Mouse (Mus musculus) forebrain, embryonic 12.5 days (tissue): ENCODE data around the gene Zfp609. TPM values are rescaled to one million over a fixed set of nuclear protein-coding genes. Genes with fewer than 3 reads are reported as not detected.

Source experiments
- ATAC-seq: fragments of 200-750 bp; cut with Nextera tagmentation; 2 replicates; pipeline ENCODE4 v1.8.0; 2017; ENCODE audit warnings: moderate TSS enrichment; ENCODE audit not compliant: low FRiP score
- H3K27ac ChIP-seq: fragments of 300-500 bp; sonication (generic); 2 replicates; pipeline ENCODE4 v1.5.1; 2016; ENCODE audit warnings: mild to moderate bottlenecking
- H3K27me3 ChIP-seq: fragments of 300-500 bp; sonication (generic); 2 replicates; pipeline ENCODE4 v1.6.1; 2016; ENCODE audit warnings: mild to moderate bottlenecking
- H3K36me3 ChIP-seq: fragments of 300-500 bp; sonication (generic); replicated peaks from 2 replicates; pipeline ENCODE4 v1.6.1; 2016; ENCODE audit warnings: mild to moderate bottlenecking
- H3K4me1 ChIP-seq: fragments of 300-500 bp; sonication (generic); 2 replicates; pipeline ENCODE4 v1.6.1; 2016
- H3K4me2 ChIP-seq: fragments of 300-500 bp; sonication (generic); 2 replicates; pipeline ENCODE4 v1.6.1; 2016; ENCODE audit warnings: mild to moderate bottlenecking, moderate library complexity
- H3K4me3 ChIP-seq: fragments of 300-500 bp; sonication (generic); replicated peaks from 2 replicates; pipeline ENCODE4 v1.5.1; 2016; ENCODE audit warnings: mild to moderate bottlenecking
- H3K9ac ChIP-seq: fragments of 300-500 bp; sonication (generic); 2 replicates; pipeline ENCODE4 v1.6.1; 2016; ENCODE audit warnings: mild to moderate bottlenecking
- H3K9me3 ChIP-seq: fragments of 300-500 bp; sonication (generic); 2 replicates; pipeline ENCODE4 v1.6.1; 2016
- WGBS: fragments of 180-500 bp; shearing (Covaris S2); methylation state at CpG from one replicate; pipeline ENCODE4 v1.1.7; 2016; 5-methylcytosine and 5-hydroxymethylcytosine counted together
- polyA plus RNA-seq: library from polyadenylated mRNA; unstranded; fragments of >200 nt; fragmentation: Nextera tagmentation; extraction: Ambion mirVana; gene quantifications from 2 replicates; pipeline ENCODE4 v1.2.1, GENCODE M21; 2016

Zfp609 gene
- polyA plus RNA-seq, 1 experiment from 2014 or later, result 13.1 TPM

DNA sequence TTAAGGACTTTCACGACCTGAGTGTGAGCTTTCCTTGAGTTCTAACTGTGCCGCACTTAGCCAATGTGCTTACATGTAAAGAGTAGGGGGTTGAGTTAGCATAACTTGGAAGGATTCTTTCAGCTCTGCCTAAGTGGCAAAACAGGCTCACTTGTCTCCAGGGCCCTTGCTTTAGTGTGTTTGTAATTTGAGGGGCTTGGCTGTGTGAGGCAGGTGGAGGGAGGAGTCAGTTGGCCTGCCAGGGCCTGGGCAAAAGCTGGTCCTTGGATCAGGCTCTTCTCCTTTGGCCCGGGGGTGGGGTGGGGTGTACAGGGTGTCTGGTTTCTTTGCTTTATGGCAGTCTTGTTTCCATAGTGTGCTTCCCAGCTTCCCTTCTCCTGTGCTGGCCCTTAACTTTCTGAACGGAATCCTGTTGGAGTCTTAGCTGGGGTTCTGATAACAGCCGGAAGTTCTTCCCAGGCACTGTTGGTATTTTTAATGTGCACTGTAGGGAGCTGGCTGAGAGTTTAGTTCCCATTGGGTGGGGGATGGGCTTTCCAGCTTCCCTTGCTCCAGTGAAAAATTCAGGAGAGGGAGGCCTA, 148.1 kb downstream of the Zfp609 start:
- H3K9me3 ChIP-seq, result no peaks in the 10 kb centered on the region
- H3K36me3 ChIP-seq, result peaks cover 5% of the 10 kb centered on the region; the same call in 1 of the 2 replicates
- no peaks in the 10 kb centered on the region for H3K27me3 ChIP-seq
- ATAC-seq, result no peak
- peak overlapping the region; percentile 84 for H3K4me2 ChIP-seq
- WGBS, result 30% methylated on average over 5 of the region's 5 CpGs
- H3K4me3 ChIP-seq, result peak overlapping the region; percentile 27
- H3K27ac ChIP-seq, result peak overlapping the region; percentile 65; the same call in 1 of the 2 replicates
- peak overlapping the region; percentile 36 for H3K9ac ChIP-seq
- peaks cover 61% of the 10 kb centered on the region for H3K4me1 ChIP-seq

DNA sequence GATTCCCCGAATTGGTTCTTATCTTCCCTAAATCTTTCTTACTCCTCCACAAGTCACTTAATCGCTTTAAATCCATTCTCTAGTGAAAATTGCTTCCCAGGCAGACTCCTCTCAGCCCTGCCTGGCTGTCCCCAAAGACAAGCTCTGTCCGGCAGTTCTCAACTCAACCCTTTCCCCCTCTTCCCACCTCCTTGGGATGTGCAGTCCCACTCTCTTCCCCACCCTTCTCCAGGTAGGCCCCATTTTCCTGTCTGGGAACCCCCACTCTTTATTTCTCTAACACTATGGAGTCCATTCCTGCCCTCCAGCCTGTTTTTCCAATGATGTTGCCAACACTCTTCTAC, 150.3 kb downstream of the Zfp609 start:
- Histone ChIP-seq H3K9me3 (no peaks in the 10 kb centered on the region), H3K36me3 (peaks cover 5% of the 10 kb centered on the region; the same call in 1 of the 2 replicates), H3K27me3 (no peaks in the 10 kb centered on the region), H3K4me2 (peak overlapping the region; percentile 84), H3K27ac (peak overlapping the region; percentile 65; the same call in 1 of the 2 replicates), H3K4me3 (peak overlapping the region; percentile 80), H3K9ac (peak overlapping the region; percentile 91), H3K4me1 (peaks cover 52% of the 10 kb centered on the region)
- WGBS, result 1% methylated on average over 3 of the region's 3 CpGs
- ATAC-seq, result peak; percentile 16; the same call in 1 of the 2 replicates

- Histone ChIP-seq H3K27ac (peak overlapping the region; percentile 65), H3K4me2 (peak overlapping the region; percentile 84), H3K4me3 (peak overlapping the region; percentile 80), H3K4me1 (peaks cover 49% of the 10 kb centered on the region), H3K9me3 (no peaks in the 10 kb centered on the region), H3K27me3 (no peaks in the 10 kb centered on the region), H3K9ac (peak overlapping the region; percentile 91), H3K36me3 (peaks cover 5% of the 10 kb centered on the region; the same call in 1 of the 2 replicates)
- ATAC-seq, result peak; percentile 99
- 0% methylated on average over 39 of the region's 51 CpGs for WGBS
Observed at GRCm38 (mm10) chr9:65676358-65677118, 150.8 kb downstream of the Zfp609 start.

DNA sequence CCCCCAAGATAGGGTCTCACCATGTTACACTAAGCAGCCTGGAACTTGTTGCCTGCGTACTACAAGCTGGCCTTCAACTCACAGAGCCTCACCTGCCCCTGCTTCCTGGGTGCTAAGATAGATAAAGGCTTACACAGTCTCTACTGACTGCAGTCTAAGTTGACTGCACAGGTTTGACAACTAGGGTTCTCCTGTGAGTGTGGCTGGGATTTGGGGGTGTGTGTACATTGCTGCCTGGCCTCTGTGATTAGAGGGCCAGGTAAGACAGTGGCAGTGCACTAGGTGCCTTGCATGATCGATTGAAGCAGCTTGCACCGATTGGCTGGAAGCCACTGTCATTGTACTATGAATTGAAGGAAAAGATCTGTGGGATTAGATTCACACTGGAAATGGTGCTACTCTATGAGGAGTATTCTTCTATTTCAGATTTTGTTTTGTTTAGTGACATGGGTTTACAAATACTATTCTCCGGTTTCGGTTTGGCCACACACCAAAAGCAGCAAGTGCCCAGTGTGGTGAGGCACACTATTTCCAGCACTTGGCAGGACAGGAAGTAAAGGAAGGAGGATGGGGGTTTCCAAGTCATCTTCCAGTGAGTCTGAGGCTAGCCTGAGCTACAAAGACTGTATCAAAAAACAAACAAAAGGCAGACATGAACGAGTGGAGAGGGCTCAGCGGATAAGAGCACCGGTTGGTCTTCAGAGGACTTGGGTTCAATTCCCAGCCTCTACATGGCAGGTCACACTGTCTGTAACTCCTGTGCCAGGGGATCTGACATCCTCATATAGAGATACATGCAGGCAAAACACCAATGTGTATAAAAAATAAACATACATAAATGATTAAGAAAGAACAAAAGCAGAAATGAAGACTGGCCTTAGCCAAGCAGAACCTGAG, 151.7 kb downstream of the Zfp609 start:
- peak; percentile 69; the same call in 1 of the 2 replicates for ATAC-seq
- H3K4me1 ChIP-seq, result peaks cover 43% of the 10 kb centered on the region
- H3K4me3 ChIP-seq, result peak overlapping the region; percentile 80
- 59% methylated on average over 8 of the region's 8 CpGs for WGBS
- peak overlapping the region; percentile 84 for H3K4me2 ChIP-seq
- no peaks in the 10 kb centered on the region for H3K27me3 ChIP-seq
- peaks cover 4% of the 10 kb centered on the region; the same call in 1 of the 2 replicates for H3K36me3 ChIP-seq
- peak overlapping the region; percentile 63; the same call in 1 of the 2 replicates for H3K27ac ChIP-seq
- peak overlapping the region; percentile 91 for H3K9ac ChIP-seq
- H3K9me3 ChIP-seq, result no peaks in the 10 kb centered on the region

DNA sequence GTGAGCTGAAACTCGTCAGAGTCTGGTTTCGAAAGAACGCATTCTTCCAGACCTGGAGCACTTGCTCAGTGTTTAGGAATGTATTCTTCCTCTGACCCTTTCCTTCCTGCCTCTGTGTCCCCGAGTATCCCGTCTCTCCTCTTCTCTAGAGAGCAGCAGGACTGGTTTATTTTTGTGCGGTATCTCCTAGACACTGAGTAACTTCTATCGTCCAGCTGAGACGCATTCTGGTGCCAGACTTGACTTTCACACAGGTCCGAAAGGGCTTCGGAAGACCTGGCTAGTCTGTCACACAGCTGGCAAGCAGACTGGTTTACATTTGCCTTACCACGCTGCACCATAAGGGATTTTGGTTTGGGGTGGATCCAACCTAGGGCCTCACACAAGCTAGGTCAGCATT, 154.4 kb downstream of the Zfp609 start:
- no peaks in the 10 kb centered on the region for H3K36me3 ChIP-seq
- no peak overlapping the region for H3K4me2 ChIP-seq
- peaks cover 17% of the 10 kb centered on the region for H3K4me1 ChIP-seq
- ATAC-seq, result no peak
- no peak overlapping the region for H3K9ac ChIP-seq
- WGBS, result 77% methylated on average over 11 of the region's 11 CpGs
- H3K4me3 ChIP-seq, result no peak overlapping the region
- H3K27me3 ChIP-seq, result no peaks in the 10 kb centered on the region
- no peak overlapping the region for H3K27ac ChIP-seq
- no peaks in the 10 kb centered on the region for H3K9me3 ChIP-seq

DNA sequence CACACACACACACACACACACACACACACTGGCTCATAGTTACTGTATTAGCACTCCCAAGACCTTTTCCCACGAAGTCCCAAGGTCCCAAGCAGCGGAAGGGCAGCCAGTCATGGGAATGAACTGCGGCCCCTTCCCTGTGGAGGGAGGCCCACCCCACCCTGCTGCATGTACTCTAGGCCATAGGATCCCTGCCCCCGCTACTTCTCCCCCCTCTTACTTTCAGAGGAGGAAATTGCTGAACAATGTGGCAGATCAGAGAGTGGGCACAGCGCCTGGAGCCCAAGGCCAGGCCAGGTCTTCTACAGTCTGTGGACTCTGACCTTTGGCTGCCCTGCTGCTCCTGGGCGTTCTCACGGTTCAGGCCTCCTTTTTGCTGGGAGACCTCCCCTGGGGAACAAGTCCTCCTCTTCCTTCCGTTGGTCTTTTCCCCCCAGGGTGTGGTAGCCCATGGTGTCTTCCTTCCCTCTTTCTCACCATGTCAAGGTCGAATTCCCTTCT, 155.9 kb downstream of the Zfp609 start:
- Histone ChIP-seq H3K27me3 (no peaks in the 10 kb centered on the region), H3K27ac (no peak overlapping the region), H3K4me3 (no peak overlapping the region), H3K36me3 (no peaks in the 10 kb centered on the region), H3K4me1 (peaks cover 7% of the 10 kb centered on the region; the same call in 1 of the 2 replicates), H3K9ac (no peak overlapping the region), H3K9me3 (no peaks in the 10 kb centered on the region), H3K4me2 (no peak overlapping the region)
- ATAC-seq, result no peak
- 58% methylated on average over 9 of the region's 9 CpGs for WGBS

DNA sequence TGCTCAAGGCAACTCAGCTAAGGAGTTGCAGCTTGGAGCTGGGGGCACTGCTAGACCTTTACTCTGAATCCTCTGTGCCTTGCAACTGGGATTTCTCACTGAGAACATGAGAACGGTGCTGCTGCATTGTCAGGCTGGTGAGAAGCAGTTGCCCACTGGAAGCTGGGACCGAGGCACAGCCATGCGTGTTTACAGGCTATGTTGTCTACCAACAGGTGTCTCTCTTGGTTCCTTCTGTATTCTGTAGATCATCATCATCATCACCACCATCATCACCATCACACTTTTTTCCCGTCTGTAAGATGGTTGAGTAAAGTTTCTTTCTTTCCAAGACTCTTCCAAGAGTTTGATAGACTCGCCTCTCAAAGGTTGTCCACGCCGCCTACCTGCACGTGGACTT, 159.7 kb downstream of the Zfp609 start, which contains the start of gene Oaz2:
Gene Oaz2 (plus strand): TSS at position 301 of the 400 bp plus-strand sequence.
- H3K4me1 ChIP-seq, result 0 out of 2 replicates have a peak, but pooled peaks cover 2% of the 10 kb centered on the region
- H3K9me3 ChIP-seq, result no peaks in the 10 kb centered on the region
- no peaks in the 10 kb centered on the region for H3K27me3 ChIP-seq
- WGBS, result 96% methylated on average over 8 of the region's 8 CpGs
- no peak within 1 kb of the TSS for H3K9ac ChIP-seq
- no peaks in the 10 kb centered on the region for H3K36me3 ChIP-seq
- no peak within 1 kb of the TSS for H3K27ac ChIP-seq
- H3K4me2 ChIP-seq, result no peak within 1 kb of the TSS
- no peak within 1 kb of the TSS for H3K4me3 ChIP-seq
- no peak for ATAC-seq

DNA sequence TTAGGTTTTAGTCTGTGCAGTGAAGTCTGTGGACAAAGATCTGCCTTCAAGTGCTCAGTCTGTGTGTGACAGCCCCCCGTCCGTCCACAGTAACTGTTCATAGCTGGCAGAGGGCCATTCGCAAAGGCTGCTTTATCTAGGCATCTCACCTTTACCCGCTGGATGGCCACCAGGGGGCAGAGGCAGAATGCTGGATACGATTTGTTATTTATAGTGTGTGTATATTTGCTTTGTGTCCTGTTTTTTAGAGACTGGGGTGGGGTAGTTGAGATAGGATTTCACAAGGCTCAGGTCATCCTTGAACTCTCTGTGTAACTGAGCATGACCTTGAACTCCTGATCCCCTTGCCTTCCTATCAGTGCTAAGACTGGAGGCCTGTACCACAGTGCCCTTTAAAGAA, 161.3 kb downstream of the Zfp609 start:
- 20% methylated on average over 5 of the region's 5 CpGs for WGBS
- Histone ChIP-seq H3K9ac (no peak overlapping the region), H3K4me2 (no peak overlapping the region), H3K4me1 (no peaks in the 10 kb centered on the region), H3K36me3 (no peaks in the 10 kb centered on the region), H3K9me3 (no peaks in the 10 kb centered on the region), H3K4me3 (no peak overlapping the region), H3K27me3 (no peaks in the 10 kb centered on the region), H3K27ac (no peak overlapping the region)
- ATAC-seq, result peak; percentile 46; the same call in 1 of the 2 replicates

DNA sequence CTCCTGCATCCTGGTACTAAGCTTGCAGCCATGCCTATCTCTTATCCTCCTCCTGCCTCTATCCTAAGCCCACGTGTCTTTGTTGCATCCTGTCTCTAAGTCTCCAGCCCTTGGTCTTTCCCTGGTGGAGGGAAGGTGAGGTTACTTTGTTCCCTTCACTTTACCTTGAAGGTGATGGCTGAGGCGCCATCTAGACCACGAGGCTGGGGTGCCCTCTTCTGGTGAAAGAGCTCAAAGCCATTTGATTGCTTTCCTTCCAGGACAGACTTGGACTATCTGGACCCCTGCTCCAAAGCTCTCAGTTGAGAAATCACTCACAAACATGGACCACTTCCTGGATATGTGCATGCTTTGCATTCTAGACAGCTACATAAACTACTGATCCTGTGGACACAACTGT, 163.2 kb downstream of the Zfp609 start:
- H3K4me2 ChIP-seq, result no peak overlapping the region
- no peak overlapping the region for H3K9ac ChIP-seq
- H3K27ac ChIP-seq, result no peak overlapping the region
- H3K27me3 ChIP-seq, result no peaks in the 10 kb centered on the region
- H3K4me1 ChIP-seq, result no peaks in the 10 kb centered on the region
- no peaks in the 10 kb centered on the region for H3K36me3 ChIP-seq
- 0 out of 2 replicates have a peak, but pooled peaks have one; percentile 36 for ATAC-seq
- H3K4me3 ChIP-seq, result no peak overlapping the region
- no peaks in the 10 kb centered on the region for H3K9me3 ChIP-seq
- WGBS, result 0% methylated on average over 3 of the region's 3 CpGs

DNA sequence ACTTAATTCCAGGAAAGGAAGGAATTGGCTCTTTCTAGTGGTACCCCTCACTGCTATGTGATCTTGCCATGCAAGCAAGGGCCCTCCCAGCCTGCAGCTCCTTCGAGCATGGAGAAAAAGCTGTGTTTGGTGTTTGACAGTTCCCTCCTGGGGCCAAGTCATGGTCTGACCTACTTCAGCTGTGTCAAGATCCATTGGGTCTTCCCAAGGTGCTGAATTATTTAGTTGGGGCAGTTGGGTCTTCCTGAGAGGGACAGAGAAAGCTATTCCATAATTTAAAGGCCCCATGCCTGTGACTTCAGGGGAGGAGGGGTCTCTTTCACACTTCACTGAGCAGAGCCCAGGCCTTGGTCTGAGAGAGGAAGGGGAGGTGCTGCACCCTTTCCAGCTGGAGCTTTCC, 165.9 kb downstream of the Zfp609 start:
- H3K9me3 ChIP-seq, result no peaks in the 10 kb centered on the region
- H3K4me1 ChIP-seq, result no peaks in the 10 kb centered on the region
- no peak overlapping the region for H3K4me2 ChIP-seq
- WGBS, result 58% methylated on average over 1 of the region's 1 CpGs
- no peak overlapping the region for H3K9ac ChIP-seq
- no peak overlapping the region for H3K4me3 ChIP-seq
- ATAC-seq, result no peak
- no peaks in the 10 kb centered on the region for H3K27me3 ChIP-seq
- H3K36me3 ChIP-seq, result no peaks in the 10 kb centered on the region
- no peak overlapping the region for H3K27ac ChIP-seq

DNA sequence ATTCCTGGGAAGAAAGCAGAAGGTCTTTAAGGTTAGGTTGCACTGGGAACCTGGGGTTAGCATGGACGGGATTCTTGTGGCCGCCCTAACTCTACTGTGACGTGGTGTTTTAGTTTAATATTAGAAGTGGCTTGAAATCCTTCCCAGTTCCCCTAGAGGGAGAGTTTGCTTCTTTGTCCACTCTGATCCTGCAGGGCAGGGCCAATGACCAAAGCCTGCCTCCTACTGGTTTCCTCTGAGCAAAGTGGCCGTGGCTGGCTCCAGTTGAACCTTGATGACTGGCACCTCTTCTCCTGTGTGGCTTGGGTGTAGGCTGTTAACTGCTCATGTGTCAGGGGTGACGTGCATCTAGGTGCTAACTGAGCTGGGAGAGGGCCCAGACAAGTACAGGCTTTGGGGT, 166.3 kb downstream of the Zfp609 start:
- H3K9ac ChIP-seq, result no peak overlapping the region
- H3K4me2 ChIP-seq, result no peak overlapping the region
- no peak overlapping the region for H3K4me3 ChIP-seq
- WGBS, result 65% methylated on average over 5 of the region's 5 CpGs
- H3K27ac ChIP-seq, result no peak overlapping the region
- no peak for ATAC-seq
- H3K9me3 ChIP-seq, result no peaks in the 10 kb centered on the region
- no peaks in the 10 kb centered on the region for H3K4me1 ChIP-seq
- no peaks in the 10 kb centered on the region for H3K27me3 ChIP-seq
- H3K36me3 ChIP-seq, result no peaks in the 10 kb centered on the region

GRCm38 (mm10) chr9:65657218-65657617, 170.1 kb downstream of the Zfp609 start:
- Histone ChIP-seq H3K36me3 (no peaks in the 10 kb centered on the region), H3K4me2 (no peak overlapping the region), H3K4me1 (no peaks in the 10 kb centered on the region), H3K27me3 (no peaks in the 10 kb centered on the region), H3K4me3 (no peak overlapping the region), H3K9ac (no peak overlapping the region), H3K9me3 (no peaks in the 10 kb centered on the region), H3K27ac (no peak overlapping the region)
- no peak for ATAC-seq
- WGBS, result 83% methylated on average over 3 of the region's 3 CpGs
